Mouse (Mus musculus) cerebellum, adult 18-20 months (tissue): ENCODE measurements around the gene Vps11.
A peak's percentile ranks its signal among the peaks of the same experiment; 100 is the strongest.
"Not testable (repeated sequence)": the region's sequence is repeated elsewhere in the genome, so short reads cannot be mapped to it uniquely, and the experiment has no call there.

Experiments used
- DNase-seq, 2 experiments: peaks; one replicate each; pipeline ENCODE4 v3.0.0; 2021

The Vps11 gene

DNA sequence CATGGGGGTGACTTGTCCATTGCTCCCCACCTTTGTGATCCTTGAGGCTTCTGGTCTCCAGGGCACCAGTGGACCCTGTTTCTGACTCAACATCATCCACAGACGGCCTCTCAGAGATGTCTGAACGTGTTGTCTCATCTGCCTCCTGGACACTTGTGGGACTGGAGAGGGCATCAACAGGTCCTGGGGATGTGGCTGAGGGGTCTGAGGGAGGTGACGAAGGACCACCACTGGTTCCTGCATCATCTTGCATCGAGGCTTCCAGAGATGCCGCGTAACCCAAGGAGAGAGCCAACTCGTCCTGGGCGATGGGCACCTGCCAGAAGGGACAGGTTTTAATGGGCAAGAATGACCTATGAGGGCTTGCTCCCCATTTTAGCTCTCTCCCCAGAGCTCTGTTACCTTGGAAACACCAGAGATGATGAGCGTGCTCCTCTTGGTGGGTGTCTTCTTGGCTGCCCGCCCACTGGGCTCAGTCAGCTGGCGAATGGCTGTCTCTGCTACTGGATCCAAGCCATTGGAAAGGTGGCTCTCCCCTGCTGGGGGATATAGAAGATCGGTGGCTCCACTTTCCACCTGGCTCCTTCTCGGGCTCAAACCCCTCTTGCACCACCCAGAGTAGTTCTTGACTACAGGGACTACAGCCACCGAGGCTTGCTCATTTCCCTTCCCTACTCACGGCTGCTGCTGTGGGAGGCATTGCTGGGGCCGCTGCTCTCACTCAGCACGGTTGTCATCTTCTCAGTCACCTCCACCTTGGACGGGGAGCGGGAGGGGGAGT lies 47.8 kb downstream of the Vps11 start:
- peak; percentile 45 to 60 for DNase-seq

DNA sequence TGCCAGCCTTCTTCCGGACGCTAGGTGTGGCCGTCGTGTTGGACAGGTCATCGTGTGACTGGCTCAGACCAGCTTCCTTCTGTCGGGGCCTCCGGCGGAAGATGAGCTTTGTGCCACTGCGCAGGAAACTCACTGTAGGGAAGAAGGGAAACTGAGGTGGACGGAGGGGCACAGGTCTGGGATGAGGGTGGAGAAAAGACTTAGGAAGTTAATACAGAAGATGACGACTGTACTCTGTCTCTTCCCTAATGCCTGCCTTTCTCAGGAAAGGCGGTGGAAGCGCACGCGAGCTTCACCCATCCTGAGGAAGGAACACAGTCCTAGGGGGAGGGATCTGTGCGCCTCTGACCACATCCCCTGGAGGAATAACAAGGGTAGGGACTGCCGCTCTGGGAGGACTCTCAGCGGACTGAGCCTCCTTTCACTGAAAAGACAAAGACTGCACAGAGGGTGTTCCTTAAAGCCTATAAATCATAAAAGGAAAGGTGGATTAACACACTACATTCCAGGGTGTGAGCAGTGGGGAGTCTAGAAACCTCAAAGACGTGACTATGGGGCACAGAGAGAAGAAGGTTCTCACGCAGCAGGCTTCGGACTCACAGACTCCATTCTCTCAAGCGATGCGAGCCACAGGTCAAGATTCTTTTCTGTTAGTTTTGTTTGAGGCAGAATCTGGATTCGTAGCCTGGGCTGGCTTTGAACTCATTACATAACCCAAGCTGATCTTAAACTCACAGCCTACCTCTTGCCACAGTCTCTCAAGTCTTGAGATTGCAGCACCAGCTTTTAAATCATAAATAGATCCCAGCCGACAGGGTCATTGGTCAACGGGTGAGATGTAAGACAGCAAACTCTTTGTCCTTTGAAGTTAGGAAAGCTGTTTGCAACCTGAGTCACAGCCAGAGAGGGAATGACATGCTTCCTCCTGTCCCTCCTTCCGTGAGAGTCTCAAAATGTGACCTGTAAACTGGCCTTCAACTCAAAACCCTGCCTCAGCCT lies 50.0 kb downstream of the Vps11 start:
- no peak for DNase-seq

DNA sequence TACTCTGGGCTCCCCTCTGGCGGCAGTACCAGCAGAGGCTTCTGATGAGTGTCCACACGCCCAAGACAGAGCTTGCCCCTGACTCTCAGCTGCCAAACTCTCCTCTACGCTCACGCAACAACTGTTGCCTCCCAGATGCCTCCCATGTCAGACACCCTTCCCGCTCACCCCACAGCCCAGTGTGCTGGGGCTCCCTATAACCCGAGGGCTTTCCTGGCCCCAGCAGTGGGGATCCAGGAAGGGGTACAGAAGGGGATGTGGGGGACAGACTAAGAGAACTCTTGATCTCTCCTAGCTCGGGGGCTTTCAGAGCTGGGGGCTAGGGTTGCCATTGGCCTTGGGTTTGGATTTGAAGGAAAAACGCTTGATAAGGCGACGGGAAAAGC lies 50.7 kb downstream of the Vps11 start:
- DNase-seq: no peak

DNA sequence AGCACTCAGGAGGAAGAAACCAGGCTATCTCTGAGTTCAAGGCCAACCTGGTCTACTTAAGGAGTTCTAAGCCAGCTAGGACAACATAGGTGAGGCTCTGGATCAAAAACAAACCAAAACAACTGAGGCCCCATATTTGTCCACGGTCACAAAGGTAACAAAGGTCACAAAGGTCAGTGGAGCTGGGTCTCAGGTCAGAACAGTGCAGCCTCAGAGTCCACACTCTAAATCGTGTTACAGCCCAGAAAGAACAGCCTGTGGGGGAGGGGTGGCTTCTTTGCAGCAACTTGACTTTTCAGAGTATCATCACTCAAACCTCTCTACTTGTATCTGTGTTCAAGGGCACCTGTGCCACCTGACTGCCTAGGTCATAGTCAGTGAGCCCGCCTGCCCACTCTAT lies 51.7 kb downstream of the Vps11 start:
- no peak for DNase-seq

DNA sequence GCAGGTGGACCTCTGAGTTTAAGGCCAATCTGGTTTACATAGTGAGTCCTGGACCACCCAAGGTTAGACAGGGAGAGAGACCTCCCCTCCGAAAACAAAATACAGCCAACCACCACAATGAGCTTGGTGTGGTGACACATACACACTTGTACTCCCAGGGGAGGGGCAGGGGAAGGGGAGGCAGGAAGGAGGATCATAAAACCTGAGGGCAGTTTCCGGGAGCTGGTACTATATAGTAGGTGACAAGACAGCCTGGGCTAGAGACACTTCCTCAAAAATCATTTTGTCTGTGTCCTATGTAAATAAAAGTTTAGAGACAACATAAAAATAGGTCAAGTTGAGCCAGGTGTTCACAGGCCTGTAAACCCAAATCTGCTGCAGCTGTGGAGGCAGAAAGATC lies 54.2 kb downstream of the Vps11 start:
- DNase-seq: no peak

DNA sequence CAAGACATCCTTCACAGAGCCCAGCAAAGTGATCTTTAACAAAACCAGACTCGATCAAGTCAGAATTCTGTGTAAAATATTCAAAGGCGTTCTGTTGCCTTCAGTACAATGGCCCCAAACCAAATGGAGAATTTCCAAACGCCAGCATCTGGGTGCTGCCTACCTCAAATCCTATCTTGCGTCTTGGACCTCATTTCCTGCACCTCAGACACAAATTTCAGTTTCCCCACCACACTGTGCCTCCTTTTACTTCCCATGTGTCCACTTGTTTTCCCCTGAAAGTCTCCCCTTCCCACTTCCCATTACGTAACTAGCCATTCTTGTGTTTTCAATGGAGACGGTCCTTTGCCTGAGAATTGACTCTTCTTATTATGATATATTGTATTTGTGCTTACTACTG lies 54.9 kb downstream of the Vps11 start:
- DNase-seq: no peak

DNA sequence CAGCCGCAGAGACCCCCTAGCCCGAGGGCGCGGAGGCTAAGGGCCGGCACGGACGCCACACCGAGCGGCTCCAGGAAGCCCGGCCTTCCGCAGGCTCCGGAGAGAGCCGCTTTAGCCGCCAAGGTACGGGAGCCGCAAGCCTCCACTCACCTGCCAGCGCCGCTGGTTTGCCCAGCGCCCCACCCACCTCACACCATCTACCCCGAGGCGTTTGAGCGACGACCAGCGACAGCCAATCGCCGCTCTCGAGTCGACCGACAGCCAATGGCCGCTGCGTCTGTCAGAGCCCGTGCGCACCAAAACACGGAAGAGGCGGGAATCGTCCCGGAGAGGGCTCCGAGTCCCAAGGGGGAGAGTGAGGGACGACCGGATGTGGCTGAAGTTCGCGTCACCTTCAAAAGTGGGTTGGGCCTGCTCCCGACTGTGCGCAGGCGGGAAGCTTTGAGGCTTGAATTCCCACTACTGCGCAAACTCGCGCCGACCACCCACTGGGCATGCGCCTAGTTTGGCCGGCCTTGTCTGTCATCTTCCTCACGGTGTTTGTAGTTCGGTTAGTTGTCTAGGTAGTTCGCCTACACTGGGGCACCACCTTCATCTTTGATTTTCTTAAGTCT lies 55.9 kb downstream of the Vps11 start, which contains the start of gene Hinfp:
Gene Hinfp (minus strand): TSS at position 206 of the 614 bp plus-strand sequence.
- DNase-seq: peak; percentile 97 to 99

DNA sequence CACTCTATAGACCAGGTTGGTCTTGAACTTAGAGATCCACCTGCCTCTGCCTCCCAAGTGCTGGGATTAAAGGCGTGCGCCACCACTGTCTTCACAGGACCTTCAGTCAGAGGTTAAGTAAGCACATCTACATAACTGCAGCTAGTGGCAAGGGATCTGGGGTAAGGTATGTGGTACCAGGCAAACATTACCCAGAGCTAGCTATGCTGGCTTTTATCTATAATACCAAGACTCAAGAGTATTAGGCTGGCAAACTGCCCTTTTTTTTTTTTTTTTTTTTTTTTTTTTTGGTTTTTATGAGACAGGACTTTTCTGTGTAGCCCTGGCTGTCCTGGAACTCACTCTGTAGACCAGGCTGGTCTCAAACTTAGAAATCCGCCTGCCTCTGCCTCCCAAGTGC lies 61.5 kb downstream of the Vps11 start:
- not testable (repeated sequence) for DNase-seq
